Mouse (Mus musculus) spleen, embryonic (tissue): ENCODE measurements at regions not wholly inside any gene's neighbourhood (a gene's known extent, or its start where the extent isn't known, plus 50 kb on each side); places are given as distances from the start of the nearest gene placed in this dataset.

ENCODE experiments used
- CTCF ChIA-PET: fragments of 350-600 bp; sonication (Branson Sonifier 250); formaldehyde crosslinking; loops from one replicate; lab custom pipeline; 2022; lab: Charles Lee

DNA sequence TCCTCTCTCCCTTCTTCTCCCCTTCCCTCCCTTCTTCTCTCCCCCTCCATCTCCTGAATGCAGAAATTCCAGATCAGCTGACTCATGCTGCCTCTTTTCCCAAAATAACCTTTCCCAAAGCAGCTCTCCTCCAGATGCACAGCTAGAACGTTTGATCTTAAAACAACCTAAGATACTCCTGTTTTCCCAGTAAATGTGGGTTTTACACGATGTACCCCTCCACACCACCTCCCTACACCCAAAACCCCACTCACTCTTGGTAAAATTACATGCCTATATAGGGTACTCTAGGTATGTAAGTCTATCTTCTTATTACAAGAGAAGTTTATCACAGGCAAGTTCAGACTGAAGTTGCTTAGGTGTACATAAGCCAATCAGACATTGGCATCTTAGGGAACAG lies 155.2 kb upstream of the Tox3 start:
- CTCF ChIA-PET: no interaction called here

GRCm38 (mm10) chr8:90502879-90503278 lies 154.7 kb upstream of the Tox3 start:
- CTCF ChIA-PET: no interaction called here

DNA sequence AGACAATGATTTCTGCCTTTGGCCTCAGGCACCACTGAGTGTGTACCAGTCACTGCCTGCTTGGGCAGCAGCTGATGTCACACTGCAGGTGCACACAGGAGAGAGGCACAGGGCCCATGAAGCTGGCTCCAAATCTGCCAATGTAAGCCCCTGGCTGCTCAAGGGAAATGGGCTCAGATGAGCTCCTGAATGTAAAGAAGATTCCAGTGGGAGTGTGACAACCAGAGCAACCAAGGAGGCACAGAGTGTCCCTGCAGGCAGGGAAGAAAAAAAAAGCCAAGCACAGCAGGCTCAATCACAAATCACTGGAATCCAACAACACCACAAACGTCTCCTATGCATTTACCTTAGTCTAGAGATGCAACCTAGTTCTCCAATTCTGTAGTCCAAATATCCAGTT lies 151.2 kb upstream of the Tox3 start:
- CTCF ChIA-PET: no interaction called here

DNA sequence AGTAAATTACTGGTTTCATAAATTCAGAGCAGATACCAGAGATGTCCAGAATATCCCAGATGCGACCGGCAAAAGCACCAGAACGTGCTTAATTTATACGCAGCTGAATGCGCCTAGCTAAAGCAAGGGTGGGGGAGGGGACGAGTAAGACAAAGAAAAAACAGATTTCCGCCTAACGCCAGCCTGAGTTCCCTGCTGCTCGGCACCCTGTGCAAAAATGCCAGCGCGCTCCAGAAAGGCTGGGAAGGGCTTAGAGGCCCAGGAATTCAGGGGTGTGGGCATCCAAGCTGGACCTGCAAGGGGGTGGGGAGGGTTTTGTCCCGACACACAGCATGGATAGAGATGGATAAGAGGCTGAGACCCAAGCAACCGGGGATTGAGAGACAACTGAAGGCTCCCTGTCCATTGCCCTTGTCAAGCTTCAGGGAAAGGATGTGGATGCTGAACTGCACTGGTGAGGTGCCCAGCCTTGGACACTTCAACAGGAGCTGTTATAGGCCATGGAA lies 148.6 kb upstream of the Tox3 start:
- CTCF ChIA-PET: no interaction called here

GRCm38 (mm10) chr8:90495943-90496371 lies 147.8 kb upstream of the Tox3 start:
- CTCF ChIA-PET: no interaction called here

GRCm38 (mm10) chr8:90492521-90493225 lies 144.5 kb upstream of the Tox3 start:
- CTCF ChIA-PET: no interaction called here

GRCm38 (mm10) chr8:90491691-90492090 lies 143.5 kb upstream of the Tox3 start:
- CTCF ChIA-PET: no interaction called here

- CTCF ChIA-PET: no interaction called here
Measured at GRCm38 (mm10) chr8:90490734-90491441, 142.7 kb upstream of the Tox3 start.

GRCm38 (mm10) chr8:90486556-90486955 lies 138.4 kb upstream of the Tox3 start:
- CTCF ChIA-PET: no interaction called here

DNA sequence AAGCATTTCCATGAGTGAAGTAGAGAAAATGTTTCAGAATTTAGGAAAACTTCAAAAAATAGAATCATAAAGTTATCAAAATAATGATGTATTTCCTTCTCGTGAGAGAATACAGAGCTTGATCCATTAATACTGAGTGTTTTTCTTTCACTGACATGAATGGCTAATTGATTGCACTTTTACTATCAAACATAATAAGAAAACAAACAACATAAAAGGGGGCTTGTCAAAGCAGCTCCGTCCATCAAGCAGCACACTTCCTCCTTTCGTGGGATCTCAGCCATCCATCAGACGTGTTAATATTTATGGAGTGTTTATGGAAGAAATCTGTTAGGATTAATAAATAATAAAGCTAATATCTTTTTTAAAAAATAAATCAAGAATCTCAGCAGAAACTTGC lies 130.0 kb upstream of the Tox3 start:
- CTCF ChIA-PET: no interaction called here

DNA sequence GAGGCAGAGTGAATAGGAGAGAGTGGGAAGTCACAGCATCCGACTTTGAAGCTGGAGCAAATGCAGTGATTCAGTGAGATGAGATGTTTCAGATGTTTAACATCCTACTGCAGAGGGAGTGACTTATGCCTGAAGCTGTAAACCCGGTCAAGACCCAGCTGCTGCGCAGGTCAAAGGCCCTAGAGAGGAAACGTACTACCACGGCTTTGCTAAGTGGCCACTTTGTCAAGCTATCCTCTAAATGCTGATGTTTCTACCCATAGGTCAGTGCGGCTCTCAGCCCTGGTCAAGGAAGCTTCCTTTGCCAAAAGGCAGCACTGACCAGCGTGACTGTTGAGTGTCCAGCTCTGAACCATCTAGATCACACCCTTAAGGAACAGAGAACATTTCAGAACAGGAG lies 125.9 kb upstream of the Tox3 start:
- CTCF ChIA-PET: no interaction called here

DNA sequence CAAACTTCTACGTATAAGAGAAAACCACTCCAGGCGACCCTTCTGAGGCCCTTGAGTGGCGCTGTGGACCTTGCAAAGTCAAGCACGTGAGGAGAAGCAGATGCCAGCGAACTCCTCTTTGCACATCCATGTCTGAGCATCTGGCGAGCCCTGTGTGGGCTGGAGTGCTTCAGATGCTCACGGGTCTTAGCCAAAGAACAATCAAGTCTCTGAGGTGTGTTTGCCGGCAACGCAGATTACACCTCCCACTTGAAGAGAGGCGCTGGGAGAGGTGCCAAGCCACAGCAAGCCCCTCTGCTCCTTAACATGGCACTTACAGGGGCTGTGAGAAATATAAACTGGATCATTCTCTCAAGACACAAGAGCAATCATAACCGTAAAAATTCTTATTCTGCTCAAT lies 122.7 kb upstream of the Tox3 start:
- CTCF ChIA-PET: no interaction called here

- CTCF ChIA-PET: no interaction called here
Measured at GRCm38 (mm10) chr8:90463708-90464107, 115.6 kb upstream of the Tox3 start.

- CTCF ChIA-PET: no interaction called here
Measured at GRCm38 (mm10) chr8:90455321-90455720, 107.2 kb upstream of the Tox3 start.

DNA sequence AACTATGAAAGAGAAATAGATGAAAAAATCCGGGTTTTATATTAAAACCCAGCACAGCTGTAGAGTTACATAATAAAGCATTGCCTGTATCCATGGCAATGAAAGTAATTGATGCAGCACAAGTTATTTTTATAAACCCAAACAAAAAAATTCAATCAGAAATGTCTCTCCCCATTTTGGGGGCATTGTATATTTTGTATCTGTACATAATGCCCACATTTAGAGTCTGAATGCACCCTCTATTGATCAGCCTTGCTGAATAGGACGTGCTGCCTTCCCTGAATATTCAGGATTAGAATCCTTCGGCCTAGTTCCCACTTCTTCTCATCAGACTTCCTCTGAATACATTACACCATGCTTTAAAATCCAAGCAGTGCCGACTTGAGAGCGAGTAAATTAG lies 106.0 kb upstream of the Tox3 start:
- CTCF ChIA-PET: no interaction called here

- CTCF ChIA-PET: no interaction called here
Measured at GRCm38 (mm10) chr8:90441058-90441851, 93.1 kb upstream of the Tox3 start.

GRCm38 (mm10) chr8:90414021-90414420 lies 65.9 kb upstream of the Tox3 start:
- CTCF ChIA-PET: interaction anchor here (0.6 kb wide), 1 partner anchor 724 kb away, joined by 6 read pairs; no protein-coding TSS in a partner anchor
